Mouse (Mus musculus): Measurements from ENCODE around the gene Sgsh.

DNA sequence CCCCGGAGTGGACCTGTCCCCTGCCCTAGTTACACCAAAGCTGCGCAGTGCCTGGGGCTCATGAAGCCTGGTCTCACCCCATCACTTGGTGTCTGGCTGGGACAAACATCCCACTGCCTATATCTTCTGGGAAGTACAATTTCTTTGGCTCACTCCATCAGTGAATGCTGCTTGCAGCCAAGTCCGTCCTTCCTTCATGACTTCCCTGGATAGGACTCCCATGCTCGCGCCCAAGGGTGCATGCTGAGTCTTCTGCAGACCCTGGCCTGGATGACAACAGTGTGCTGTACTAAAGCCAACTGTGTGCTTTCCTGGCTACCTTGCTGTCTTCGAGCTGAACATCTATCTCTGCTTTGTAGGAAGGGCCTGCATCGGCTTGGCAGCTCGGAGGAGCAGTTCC lies 11.2 kb downstream of the Sgsh start:
- no peak for TF ChIP-seq CTCF (IDR thresholded peaks at IDR 0.05; ENCODE audit: low read depth, low read length)
- no peak for TF ChIP-seq GATA2 (IDR thresholded peaks at IDR 0.05; ENCODE audit: borderline replicate concordance, low read depth, low read length)
- no peak for TF ChIP-seq TAL1 (conservative IDR thresholded peaks at IDR 0.05; ENCODE audit: low read depth, low read length)

All from G1E (cell line).